Mouse (Mus musculus) midbrain, embryonic 15.5 days (tissue): ENCODE results near the gene Onecut1. TPM values are rescaled to one million over a fixed set of nuclear protein-coding genes. Genes with fewer than 3 reads are reported as not detected.

ENCODE experiments used
- ATAC-seq: fragments of 200-750 bp; cut with Nextera tagmentation; replicated peaks from 2 replicates; pipeline ENCODE4 v1.8.0; 2017; ENCODE audit warnings: moderate TSS enrichment
- H3K27ac ChIP-seq: fragments of 300-500 bp; sonication (generic); 2 replicates; pipeline ENCODE4 v1.5.1; 2015; ENCODE audit warnings: mild to moderate bottlenecking, inconsistent platforms
- H3K27me3 ChIP-seq: fragments of 300-500 bp; sonication (generic); replicated peaks from 2 replicates; pipeline ENCODE4 v1.6.1; 2015; ENCODE audit warnings: inconsistent platforms
- H3K36me3 ChIP-seq: fragments of 300-500 bp; sonication (generic); replicated peaks from 2 replicates; pipeline ENCODE4 v1.6.1; 2015; ENCODE audit warnings: inconsistent platforms
- H3K4me1 ChIP-seq: fragments of 300-500 bp; sonication (generic); 2 replicates; pipeline ENCODE4 v1.6.1; 2015; ENCODE audit warnings: inconsistent platforms
- H3K4me2 ChIP-seq: fragments of 300-500 bp; sonication (generic); 2 replicates; pipeline ENCODE4 v1.6.1; 2015; ENCODE audit warnings: inconsistent platforms, mild to moderate bottlenecking, moderate library complexity
- H3K4me3 ChIP-seq: fragments of 300-500 bp; sonication (generic); 2 replicates; pipeline ENCODE4 v1.5.1; 2015; ENCODE audit warnings: mild to moderate bottlenecking, inconsistent platforms
- H3K9ac ChIP-seq: fragments of 300-500 bp; sonication (generic); 2 replicates; pipeline ENCODE4 v1.6.1; 2015; ENCODE audit warnings: mild to moderate bottlenecking, inconsistent platforms
- H3K9me3 ChIP-seq: fragments of 300-500 bp; sonication (generic); 2 replicates; pipeline ENCODE4 v1.6.1; 2016; ENCODE audit warnings: inconsistent platforms
- WGBS: fragments of 180-500 bp; shearing (Covaris S2); methylation state at CpG from one replicate; pipeline ENCODE4 v1.1.7; 2015; ENCODE audit warnings: mixed read lengths; 5-methylcytosine and 5-hydroxymethylcytosine counted together
- polyA plus RNA-seq: library from polyadenylated mRNA; unstranded; fragments of >200 nt; fragmentation: Nextera tagmentation; extraction: Ambion mirVana; gene quantifications from 2 replicates; pipeline ENCODE4 v1.2.1, GENCODE M21; 2015

Gene Onecut1
- polyA plus RNA-seq, 1 experiment from 2014 or later = 8.2 TPM

DNA sequence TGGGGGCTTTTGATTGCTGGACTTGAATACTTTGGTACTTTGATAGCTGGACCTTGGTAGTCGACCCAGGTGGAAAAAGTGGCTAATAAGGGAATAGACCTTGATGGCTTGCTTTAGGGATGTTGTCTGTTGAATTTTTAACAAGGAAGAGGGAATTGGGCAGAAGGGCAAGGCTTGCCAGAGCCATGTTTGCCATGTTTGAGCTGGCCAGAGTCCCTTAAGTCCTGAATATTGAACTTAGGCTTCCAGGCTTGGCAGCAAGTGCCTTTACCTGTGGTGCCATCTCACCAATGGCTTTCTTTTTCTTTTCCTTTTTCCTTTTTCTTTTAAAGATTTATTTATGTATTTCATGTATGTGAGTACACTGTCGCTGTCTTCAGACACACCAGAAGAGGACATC is 38.4 kb downstream of the Onecut1 start:
- Histone ChIP-seq H3K4me2 (no peak overlapping the region), H3K27me3 (no peaks in the 10 kb centered on the region), H3K9ac (no peak overlapping the region), H3K36me3 (no peaks in the 10 kb centered on the region), H3K4me1 (no peaks in the 10 kb centered on the region), H3K4me3 (no peak overlapping the region), H3K27ac (no peak overlapping the region), H3K9me3 (no peaks in the 10 kb centered on the region)
- 88% methylated on average over 2 of the region's 2 CpGs for WGBS
- ATAC-seq = no peak

DNA sequence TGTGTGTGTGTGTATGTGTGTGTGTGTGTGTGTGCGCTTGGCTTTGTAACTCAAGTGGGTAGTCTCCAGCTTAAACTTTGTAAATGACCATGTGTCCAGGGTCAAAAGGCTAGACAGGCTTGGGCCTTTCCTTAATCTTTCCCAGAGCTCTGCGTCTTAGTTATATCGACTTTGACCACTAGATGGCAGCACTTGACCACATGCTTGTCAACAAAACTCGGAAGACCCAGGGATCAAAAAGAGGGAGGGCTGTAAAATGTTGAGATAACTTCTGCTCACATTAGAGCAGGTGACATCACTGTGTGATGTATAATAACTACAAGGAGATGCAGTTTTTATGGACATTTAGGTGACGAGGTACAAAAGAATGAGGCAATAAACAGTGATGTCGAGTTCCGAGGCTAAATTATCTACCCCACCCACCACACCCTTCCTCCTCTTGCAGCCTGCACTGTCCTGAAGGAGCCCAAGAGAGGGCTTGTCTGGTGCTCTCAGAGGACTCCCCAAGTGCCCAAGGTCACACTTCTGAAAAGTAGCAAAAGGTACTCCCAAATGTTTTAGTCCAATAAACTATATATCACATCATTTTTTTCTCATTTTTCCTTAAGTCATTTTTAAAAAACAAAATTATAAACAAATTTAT is 43.3 kb downstream of the Onecut1 start:
- Histone ChIP-seq H3K36me3 (no peaks in the 10 kb centered on the region), H3K4me3 (no peak overlapping the region), H3K27ac (no peak overlapping the region), H3K9me3 (no peaks in the 10 kb centered on the region), H3K4me2 (no peak overlapping the region), H3K9ac (no peak overlapping the region), H3K27me3 (no peaks in the 10 kb centered on the region; the same call in 1 of the 2 replicates), H3K4me1 (no peaks in the 10 kb centered on the region)
- peak; percentile 70; the same call in 1 of the 2 replicates for ATAC-seq
- WGBS = 15% methylated on average over 7 of the region's 7 CpGs

DNA sequence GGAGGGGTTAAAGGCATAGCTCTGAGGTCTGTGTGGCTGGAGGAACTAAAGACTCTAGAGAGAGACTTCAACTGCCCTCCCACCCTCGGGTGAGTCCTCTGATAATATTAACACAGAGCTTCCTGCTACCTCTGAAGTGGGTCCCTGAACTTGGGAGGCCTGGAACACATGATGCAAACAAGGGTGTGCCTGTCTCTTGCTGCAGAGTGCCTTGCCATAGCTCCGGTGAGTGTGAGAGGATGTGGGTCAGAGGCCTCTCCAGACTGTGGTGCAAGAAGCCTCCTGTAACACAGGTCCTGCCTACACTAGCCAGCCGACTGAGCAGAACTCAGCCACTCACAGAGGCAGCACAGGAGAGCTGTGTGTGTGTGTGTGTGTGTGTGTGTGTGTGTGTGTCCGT is 45.2 kb downstream of the Onecut1 start:
- WGBS = 63% methylated on average over 4 of the region's 4 CpGs
- ATAC-seq = no peak
- Histone ChIP-seq H3K9me3 (no peaks in the 10 kb centered on the region), H3K4me1 (no peaks in the 10 kb centered on the region), H3K4me2 (no peak overlapping the region), H3K9ac (no peak overlapping the region), H3K36me3 (no peaks in the 10 kb centered on the region), H3K4me3 (no peak overlapping the region), H3K27me3 (no peaks in the 10 kb centered on the region; the same call in 1 of the 2 replicates), H3K27ac (no peak overlapping the region)

DNA sequence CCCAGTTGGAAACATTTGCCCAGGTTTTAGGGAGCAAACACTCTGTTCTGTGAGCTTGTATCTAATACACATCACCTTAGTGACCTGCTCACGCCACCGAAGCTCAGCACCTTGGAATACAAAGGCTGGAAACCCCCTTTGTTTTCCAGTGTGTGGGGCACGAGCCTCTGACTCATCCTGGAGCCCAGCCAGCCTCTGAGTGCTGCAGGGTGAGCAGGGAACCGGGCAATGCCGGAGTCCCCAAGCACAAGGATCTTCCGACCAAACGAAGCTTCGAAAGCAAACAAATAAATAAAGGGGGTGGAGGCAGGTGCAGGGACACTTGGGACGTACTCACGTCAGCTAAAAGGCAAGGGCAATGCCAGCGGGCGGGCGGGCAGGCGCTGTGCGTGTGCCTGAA is 47.5 kb downstream of the Onecut1 start:
- Histone ChIP-seq H3K9me3 (no peaks in the 10 kb centered on the region), H3K9ac (no peak overlapping the region), H3K4me2 (no peak overlapping the region), H3K4me1 (no peaks in the 10 kb centered on the region), H3K36me3 (no peaks in the 10 kb centered on the region), H3K27me3 (no peaks in the 10 kb centered on the region; the same call in 1 of the 2 replicates), H3K27ac (no peak overlapping the region), H3K4me3 (no peak overlapping the region)
- ATAC-seq = no peak
- WGBS = 68% methylated on average over 15 of the region's 15 CpGs

DNA sequence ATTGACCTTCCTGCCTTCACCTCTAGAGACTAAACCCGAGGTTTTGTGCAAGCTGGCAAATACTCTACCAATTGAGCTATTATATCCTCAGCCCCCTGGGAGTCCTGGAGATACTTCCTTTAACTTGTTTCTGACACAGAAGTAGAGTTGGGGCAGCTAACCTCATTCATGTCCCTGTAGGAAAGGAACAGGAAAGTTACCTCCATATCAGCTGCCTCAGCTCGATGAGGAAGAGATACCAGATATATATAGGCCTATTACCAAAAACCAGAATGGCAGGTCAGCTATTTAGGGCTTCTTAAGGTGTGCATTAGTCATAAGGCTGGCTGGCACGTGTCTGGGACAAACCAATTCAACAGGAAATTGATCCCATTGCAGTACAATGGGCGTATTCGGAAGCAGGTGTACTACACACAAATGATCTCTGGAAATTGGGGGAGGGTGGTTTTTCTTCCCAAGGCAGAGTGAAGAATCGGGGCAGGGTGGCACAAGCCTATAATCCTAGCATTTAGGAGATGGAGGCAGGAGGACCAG is 48.6 kb downstream of the Onecut1 start:
- H3K27me3 ChIP-seq = no peaks in the 10 kb centered on the region; the same call in 1 of the 2 replicates
- WGBS = 82% methylated on average over 6 of the region's 6 CpGs
- H3K4me1 ChIP-seq = no peaks in the 10 kb centered on the region
- no peak overlapping the region for H3K4me3 ChIP-seq
- no peak overlapping the region for H3K27ac ChIP-seq
- H3K36me3 ChIP-seq = no peaks in the 10 kb centered on the region
- no peak for ATAC-seq
- no peak overlapping the region for H3K9ac ChIP-seq
- no peaks in the 10 kb centered on the region for H3K9me3 ChIP-seq
- no peak overlapping the region for H3K4me2 ChIP-seq

- H3K36me3 ChIP-seq = no peaks in the 10 kb centered on the region
- H3K27me3 ChIP-seq = no peaks in the 10 kb centered on the region; the same call in 1 of the 2 replicates
- ATAC-seq = no peak
- 80% methylated on average over 4 of the region's 4 CpGs for WGBS
- no peaks in the 10 kb centered on the region for H3K4me1 ChIP-seq
- no peaks in the 10 kb centered on the region for H3K9me3 ChIP-seq
- no peak overlapping the region for H3K27ac ChIP-seq
- H3K4me3 ChIP-seq = no peak overlapping the region
- no peak overlapping the region for H3K4me2 ChIP-seq
- H3K9ac ChIP-seq = no peak overlapping the region
These were observed 49.7 kb downstream of the Onecut1 start for GRCm38 (mm10) chr9:74911430-74911829.

DNA sequence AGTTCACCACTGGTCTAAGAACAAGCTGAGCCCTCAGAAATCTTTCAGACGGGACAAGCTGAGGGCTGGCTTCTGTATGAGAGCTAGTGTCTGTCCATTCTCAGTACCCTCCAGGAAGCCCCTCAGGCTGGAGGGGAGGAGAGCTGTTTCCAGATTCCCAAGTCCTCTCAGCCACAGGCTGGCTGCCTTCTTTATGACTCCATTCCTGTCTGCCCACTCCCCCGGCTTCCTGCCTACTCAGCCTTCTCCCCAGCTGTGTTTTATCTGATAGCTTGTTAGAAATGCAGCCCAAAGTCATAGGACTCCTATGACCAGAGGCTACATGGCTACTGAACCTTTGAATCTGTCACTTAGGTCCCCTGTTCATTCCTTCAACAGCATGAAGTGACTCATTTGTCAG is 50.2 kb downstream of the Onecut1 start:
- H3K4me1 ChIP-seq = no peaks in the 10 kb centered on the region
- H3K4me3 ChIP-seq = no peak overlapping the region
- no peak for ATAC-seq
- no peaks in the 10 kb centered on the region for H3K9me3 ChIP-seq
- no peaks in the 10 kb centered on the region for H3K36me3 ChIP-seq
- no peak overlapping the region for H3K9ac ChIP-seq
- no peak overlapping the region for H3K27ac ChIP-seq
- no peak overlapping the region for H3K4me2 ChIP-seq
- H3K27me3 ChIP-seq = no peaks in the 10 kb centered on the region; the same call in 1 of the 2 replicates
- 59% methylated on average over 2 of the region's 2 CpGs for WGBS

GRCm38 (mm10) chr9:74912619-74913376 is 51.1 kb downstream of the Onecut1 start:
- WGBS = 68% methylated on average over 19 of the region's 19 CpGs
- Histone ChIP-seq H3K4me1 (no peaks in the 10 kb centered on the region), H3K27ac (no peak overlapping the region), H3K4me2 (no peak overlapping the region), H3K9me3 (no peaks in the 10 kb centered on the region), H3K27me3 (no peaks in the 10 kb centered on the region), H3K9ac (no peak overlapping the region), H3K4me3 (no peak overlapping the region), H3K36me3 (no peaks in the 10 kb centered on the region)
- no peak for ATAC-seq

- no peak overlapping the region for H3K4me2 ChIP-seq
- no peak overlapping the region for H3K9ac ChIP-seq
- H3K27ac ChIP-seq = no peak overlapping the region
- no peaks in the 10 kb centered on the region for H3K9me3 ChIP-seq
- no peaks in the 10 kb centered on the region for H3K4me1 ChIP-seq
- WGBS = 88% methylated on average over 3 of the region's 3 CpGs
- ATAC-seq = no peak
- H3K27me3 ChIP-seq = no peaks in the 10 kb centered on the region
- no peaks in the 10 kb centered on the region for H3K36me3 ChIP-seq
- H3K4me3 ChIP-seq = no peak overlapping the region
These were observed 53.9 kb downstream of the Onecut1 start for GRCm38 (mm10) chr9:74915611-74916010.

GRCm38 (mm10) chr9:74920450-74920849 is 58.7 kb downstream of the Onecut1 start:
- Histone ChIP-seq H3K9me3 (no peaks in the 10 kb centered on the region), H3K4me2 (no peak overlapping the region), H3K27me3 (no peaks in the 10 kb centered on the region), H3K27ac (no peak overlapping the region), H3K4me1 (peaks cover 5% of the 10 kb centered on the region; the same call in 1 of the 2 replicates), H3K36me3 (no peaks in the 10 kb centered on the region), H3K9ac (no peak overlapping the region), H3K4me3 (no peak overlapping the region)
- ATAC-seq = no peak
- 93% methylated on average over 12 of the region's 12 CpGs for WGBS

DNA sequence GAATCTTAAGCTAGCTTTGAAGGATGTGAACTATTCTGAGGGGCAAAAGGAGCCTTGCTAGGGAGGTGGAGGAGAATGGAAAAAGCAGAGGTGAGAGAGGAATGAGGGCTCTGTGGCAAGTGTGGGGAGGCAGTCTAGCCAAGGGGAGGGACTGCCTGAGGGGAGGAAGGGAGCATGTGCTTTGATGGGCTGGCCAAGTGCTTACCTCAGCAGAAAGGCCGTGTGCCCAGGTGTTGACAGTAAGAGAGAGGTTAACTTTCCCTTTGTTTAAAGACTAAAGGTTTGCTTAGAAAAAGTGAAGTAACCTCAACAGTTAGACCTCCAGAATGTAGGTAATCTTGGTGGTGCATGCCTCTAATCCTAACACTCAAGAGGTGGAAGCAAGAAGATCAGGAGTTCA is 59.7 kb downstream of the Onecut1 start:
- peaks cover 5% of the 10 kb centered on the region; the same call in 1 of the 2 replicates for H3K4me1 ChIP-seq
- no peaks in the 10 kb centered on the region for H3K9me3 ChIP-seq
- H3K27ac ChIP-seq = no peak overlapping the region
- H3K36me3 ChIP-seq = no peaks in the 10 kb centered on the region
- H3K9ac ChIP-seq = no peak overlapping the region
- H3K27me3 ChIP-seq = no peaks in the 10 kb centered on the region
- H3K4me3 ChIP-seq = no peak overlapping the region
- ATAC-seq = no peak
- no peak overlapping the region for H3K4me2 ChIP-seq
- WGBS = 52% methylated on average over 1 of the region's 1 CpGs

GRCm38 (mm10) chr9:74922884-74923283 is 61.2 kb downstream of the Onecut1 start:
- Histone ChIP-seq H3K4me2 (no peak overlapping the region), H3K27me3 (no peaks in the 10 kb centered on the region), H3K36me3 (no peaks in the 10 kb centered on the region), H3K4me1 (peaks cover 5% of the 10 kb centered on the region; the same call in 1 of the 2 replicates), H3K4me3 (no peak overlapping the region), H3K9ac (no peak overlapping the region), H3K27ac (no peak overlapping the region), H3K9me3 (no peaks in the 10 kb centered on the region)
- no peak for ATAC-seq
- 81% methylated on average over 3 of the region's 3 CpGs for WGBS
